Mouse (Mus musculus): ENCODE data around the gene Sptb.

- TF ChIP-seq EP300 (IDR thresholded peaks at IDR 0.05; ENCODE audit: low read depth), result no peak
- no peak for TF ChIP-seq CTCF (IDR thresholded peaks at IDR 0.05; ENCODE audit: low read depth)
Observed at GRCm38 (mm10) chr12:76594556-76594955, 115.8 kb downstream of the Sptb start.

All from liver, embryonic 14.5 days (tissue).